Mouse (Mus musculus): ENCODE measurements around the gene Il18bp. TPM values are rescaled to one million over a fixed set of nuclear protein-coding genes. Genes with fewer than 3 reads are reported as not detected.
A peak's percentile ranks its signal among the peaks of the same experiment; 100 is the strongest.

Il18bp gene
- total and polyA plus RNA-seq, 3 experiments, result 1.0 to 1.8 TPM; not detected in 1

GRCm38 (mm10) chr7:102013416-102013815, 5.1 kb downstream of the Il18bp start:
- H3K9me3 ChIP-seq (replicated peaks; ENCODE audit: insufficient read depth, low read length), result no peaks in the 10 kb centered on the region
- no peak overlapping the region for H3K27ac ChIP-seq (ENCODE audit: control insufficient read depth, low read depth, low read length)
- TF ChIP-seq TCF12 (IDR thresholded peaks at IDR 0.05; ENCODE audit: low read depth, low read length) (no peak), ZMIZ1 (IDR thresholded peaks at IDR 0.05; ENCODE audit: low read depth, low read length) (no peak), POLR2AphosphoS5 (IDR thresholded peaks at IDR 0.05; ENCODE audit: borderline replicate concordance, low read depth, low read length) (no peak), GABPA (IDR thresholded peaks at IDR 0.05; ENCODE audit: low read depth, low read length) (no peak)
- H3K36me3 ChIP-seq (ENCODE audit: control insufficient read depth in 1 of 2, insufficient read depth in 2 of 2, low read length in 2 of 2), result peaks cover 0 to 7% of the 10 kb centered on the region in 2 experiments; a peak in 2 of 4 replicates
- H3K79me2 ChIP-seq (ENCODE audit: control insufficient read depth, insufficient read depth, low read length, poor library complexity), result no peaks in the 10 kb centered on the region
- no peaks in the 10 kb centered on the region for H3K27me3 ChIP-seq (ENCODE audit: control insufficient read depth in 1 of 2, insufficient read depth in 2 of 2, low read length in 2 of 2)
- H3K9ac ChIP-seq (ENCODE audit: control insufficient read depth, low read depth, low read length, poor library complexity, severe bottlenecking), result no peak overlapping the region
- no peak for DNase-seq (ENCODE audit: low read depth, low spot score)
- no peak overlapping the region for H3K4me3 ChIP-seq (ENCODE audit: control insufficient read depth in 1 of 2, insufficient read depth in 1 of 2, low read depth in 2 of 2, low read length in 2 of 2)
- H3K4me1 ChIP-seq (ENCODE audit: control insufficient read depth in 1 of 2, insufficient read depth in 2 of 2, low read length in 2 of 2), result no peaks in the 10 kb centered on the region

GRCm38 (mm10) chr7:102011855-102012254, 6.6 kb downstream of the Il18bp start:
- TF ChIP-seq SIN3A (IDR thresholded peaks at IDR 0.05; ENCODE audit: low read length) (no peak), UBTF (IDR thresholded peaks at IDR 0.05; ENCODE audit: borderline replicate concordance, insufficient read depth, low read depth, low read length) (no peak), NELFE (IDR thresholded peaks at IDR 0.05; ENCODE audit: low read depth, low read length) (no peak), ZMIZ1 (IDR thresholded peaks at IDR 0.05; ENCODE audit: low read depth, low read length) (no peak)
- Histone ChIP-seq H3K4me1 (ENCODE audit: control insufficient read depth in 1 of 2, insufficient read depth in 2 of 2, low read length in 2 of 2) (no peaks in the 10 kb centered on the region), H3K79me2 (ENCODE audit: control insufficient read depth, insufficient read depth, low read length, poor library complexity) (no peaks in the 10 kb centered on the region), H3K36me3 (ENCODE audit: control insufficient read depth in 1 of 2, insufficient read depth in 2 of 2, low read length in 2 of 2) (peaks cover under 1 to 7% of the 10 kb centered on the region in 2 experiments; a peak in 3 of 4 replicates), H3K9ac (ENCODE audit: control insufficient read depth, low read depth, low read length, poor library complexity, severe bottlenecking) (no peak overlapping the region), H3K27me3 (ENCODE audit: control insufficient read depth in 1 of 2, insufficient read depth in 2 of 2, low read length in 2 of 2) (no peaks in the 10 kb centered on the region), H3K27ac (ENCODE audit: control insufficient read depth, low read depth, low read length) (no peak overlapping the region), H3K4me3 (ENCODE audit: control insufficient read depth in 1 of 2, insufficient read depth in 1 of 2, low read depth in 2 of 2, low read length in 2 of 2) (no peak overlapping the region), H3K9me3 (replicated peaks; ENCODE audit: insufficient read depth, low read length) (no peaks in the 10 kb centered on the region)
- DNase-seq (ENCODE audit: low read depth, low spot score), result no peak

GRCm38 (mm10) chr7:102006520-102006919, 12.0 kb downstream of the Il18bp start:
- H3K27me3 ChIP-seq (ENCODE audit: control insufficient read depth in 1 of 2, insufficient read depth in 2 of 2, low read length in 2 of 2), result no peaks in the 10 kb centered on the region
- no peaks in the 10 kb centered on the region for H3K79me2 ChIP-seq (ENCODE audit: control insufficient read depth, insufficient read depth, low read length, poor library complexity)
- H3K4me3 ChIP-seq (ENCODE audit: control insufficient read depth in 1 of 2, insufficient read depth in 1 of 2, low read depth in 2 of 2, low read length in 2 of 2), result no peak overlapping the region
- H3K36me3 ChIP-seq (ENCODE audit: control insufficient read depth in 1 of 2, insufficient read depth in 2 of 2, low read length in 2 of 2), result peaks cover 9 to 13% of the 10 kb centered on the region in 2 experiments
- peak; percentile 50 for DNase-seq (ENCODE audit: low read depth, low spot score)
- no peaks in the 10 kb centered on the region for H3K9me3 ChIP-seq (replicated peaks; ENCODE audit: insufficient read depth, low read length)
- 0 out of 4 replicates have a peak, but pooled peaks cover 0 to 2% of the 10 kb centered on the region in 2 experiments for H3K4me1 ChIP-seq (ENCODE audit: control insufficient read depth in 1 of 2, insufficient read depth in 2 of 2, low read length in 2 of 2)
- H3K9ac ChIP-seq (ENCODE audit: control insufficient read depth, low read depth, low read length, poor library complexity, severe bottlenecking), result no peak overlapping the region
- no peak overlapping the region for H3K27ac ChIP-seq (ENCODE audit: control insufficient read depth, low read depth, low read length)
- TF ChIP-seq MYB (IDR thresholded peaks at IDR 0.05; ENCODE audit: low read depth, low read length), result 0 out of 2 replicates have a peak, but pooled peaks have one; percentile 42
- no peak for TF ChIP-seq MAFK (IDR thresholded peaks at IDR 0.05; ENCODE audit: borderline replicate concordance, low read depth, low read length)
- peak; percentile 85 for TF ChIP-seq TAL1 (IDR thresholded peaks at IDR 0.05; ENCODE audit: low read length)
- TF ChIP-seq EP300 (IDR thresholded peaks at IDR 0.05; ENCODE audit: low read depth in 1 of 2, low read length in 2 of 2), result peak; percentile 56 to 67
- no peak for TF ChIP-seq POLR2AphosphoS5 (IDR thresholded peaks at IDR 0.05; ENCODE audit: borderline replicate concordance, low read depth, low read length)
- TF ChIP-seq RCOR1 (IDR thresholded peaks at IDR 0.05; ENCODE audit: low read depth, low read length), result no peak
- no peak for TF ChIP-seq ZNF384 (IDR thresholded peaks at IDR 0.05; ENCODE audit: low read depth, low read length)
- no peak for TF ChIP-seq NELFE (IDR thresholded peaks at IDR 0.05; ENCODE audit: low read depth, low read length)
- TF ChIP-seq GATA1 (IDR thresholded peaks at IDR 0.05; ENCODE audit: low read depth, low read length), result peak; percentile 68
- TF ChIP-seq TCF12 (IDR thresholded peaks at IDR 0.05; ENCODE audit: low read depth, low read length), result peak; percentile 61; the same call in 1 of the 2 replicates
